Mouse (Mus musculus) hindbrain, embryonic 15.5 days (tissue): ENCODE measurements around the gene Dnajc22. TPM values are rescaled to one million over a fixed set of nuclear protein-coding genes. Genes with fewer than 3 reads are reported as not detected.

Source experiments
- ATAC-seq: fragments of 200-750 bp; cut with Nextera tagmentation; 2 replicates; pipeline ENCODE4 v1.8.0; 2017; ENCODE audit warnings: low read depth, moderate number of reproducible peaks, moderate TSS enrichment; ENCODE audit not compliant: low FRiP score
- H3K27ac ChIP-seq: fragments of 300-500 bp; sonication (generic); replicated peaks from 2 replicates; pipeline ENCODE4 v1.5.1; 2015; ENCODE audit warnings: mild to moderate bottlenecking, inconsistent platforms
- H3K27me3 ChIP-seq: fragments of 300-500 bp; sonication (generic); 2 replicates; pipeline ENCODE4 v1.6.1; 2015; ENCODE audit warnings: control low read depth, inconsistent platforms
- H3K36me3 ChIP-seq: fragments of 300-500 bp; sonication (generic); 2 replicates; pipeline ENCODE4 v1.6.1; 2015; ENCODE audit warnings: control low read depth, inconsistent platforms
- H3K4me1 ChIP-seq: fragments of 300-500 bp; sonication (generic); replicated peaks from 2 replicates; pipeline ENCODE4 v1.6.1; 2015; ENCODE audit warnings: control low read depth, inconsistent platforms
- H3K4me2 ChIP-seq: fragments of 300-500 bp; sonication (generic); 2 replicates; pipeline ENCODE4 v1.6.1; 2015; ENCODE audit warnings: moderate library complexity, mild to moderate bottlenecking, inconsistent platforms
- H3K4me3 ChIP-seq: fragments of 300-500 bp; sonication (generic); 2 replicates; pipeline ENCODE4 v1.5.1; 2015; ENCODE audit warnings: mild to moderate bottlenecking, inconsistent platforms
- H3K9ac ChIP-seq: fragments of 300-500 bp; sonication (generic); 2 replicates; pipeline ENCODE4 v1.6.1; 2015; ENCODE audit warnings: inconsistent platforms
- H3K9me3 ChIP-seq: fragments of 300-500 bp; sonication (generic); 2 replicates; pipeline ENCODE4 v1.6.1; 2016; ENCODE audit warnings: control low read depth, inconsistent platforms
- WGBS: fragments of 180-500 bp; shearing (Covaris S2); methylation state at CpG from one replicate; pipeline ENCODE4 v1.1.7; 2015; 5-methylcytosine and 5-hydroxymethylcytosine counted together
- polyA plus RNA-seq: library from polyadenylated mRNA; unstranded; fragments of >200 nt; fragmentation: Nextera tagmentation; extraction: Ambion mirVana; gene quantifications from 2 replicates; pipeline ENCODE4 v1.2.1, GENCODE M21; 2015

Dnajc22 gene
- polyA plus RNA-seq, 1 experiment from 2014 or later: 1.3 TPM

GRCm38 (mm10) chr15:99105238-99105637, 12.3 kb downstream of the Dnajc22 start:
- no peak overlapping the region for H3K4me3 ChIP-seq
- H3K4me2 ChIP-seq: no peak overlapping the region
- no peaks in the 10 kb centered on the region for H3K36me3 ChIP-seq
- H3K9me3 ChIP-seq: no peaks in the 10 kb centered on the region
- peaks cover 10% of the 10 kb centered on the region; the same call in 1 of the 2 replicates for H3K27me3 ChIP-seq
- no peak for ATAC-seq
- H3K4me1 ChIP-seq: no peaks in the 10 kb centered on the region
- WGBS: 63% methylated on average over 7 of the region's 7 CpGs
- no peak overlapping the region for H3K9ac ChIP-seq
- H3K27ac ChIP-seq: no peak overlapping the region

- no peaks in the 10 kb centered on the region for H3K36me3 ChIP-seq
- no peak overlapping the region for H3K9ac ChIP-seq
- no peaks in the 10 kb centered on the region for H3K4me1 ChIP-seq
- no peak overlapping the region for H3K27ac ChIP-seq
- H3K4me2 ChIP-seq: no peak overlapping the region
- H3K4me3 ChIP-seq: no peak overlapping the region
- no peaks in the 10 kb centered on the region for H3K9me3 ChIP-seq
- no peaks in the 10 kb centered on the region for H3K27me3 ChIP-seq
- 86% methylated on average over 3 of the region's 3 CpGs for WGBS
- no peak for ATAC-seq
These were observed 14.9 kb downstream of the Dnajc22 start for GRCm38 (mm10) chr15:99107866-99108265.

GRCm38 (mm10) chr15:99111139-99111538, 18.2 kb downstream of the Dnajc22 start:
- Histone ChIP-seq H3K27me3 (no peaks in the 10 kb centered on the region), H3K36me3 (no peaks in the 10 kb centered on the region), H3K9me3 (no peaks in the 10 kb centered on the region), H3K4me1 (no peaks in the 10 kb centered on the region), H3K27ac (no peak overlapping the region), H3K4me2 (no peak overlapping the region), H3K9ac (no peak overlapping the region), H3K4me3 (no peak overlapping the region)
- 94% methylated on average over 3 of the region's 3 CpGs for WGBS
- no peak for ATAC-seq

- Histone ChIP-seq H3K4me1 (no peaks in the 10 kb centered on the region), H3K36me3 (no peaks in the 10 kb centered on the region), H3K27ac (no peak overlapping the region), H3K9ac (no peak overlapping the region), H3K4me2 (no peak overlapping the region), H3K9me3 (no peaks in the 10 kb centered on the region), H3K4me3 (no peak overlapping the region), H3K27me3 (no peaks in the 10 kb centered on the region)
- ATAC-seq: no peak
- WGBS: 79% methylated on average over 4 of the region's 4 CpGs
These were observed 18.8 kb downstream of the Dnajc22 start for GRCm38 (mm10) chr15:99111809-99112208.

GRCm38 (mm10) chr15:99112843-99113395, 19.9 kb downstream of the Dnajc22 start:
- Histone ChIP-seq H3K27ac (no peak overlapping the region), H3K4me3 (no peak overlapping the region), H3K9ac (no peak overlapping the region), H3K4me1 (no peaks in the 10 kb centered on the region), H3K27me3 (no peaks in the 10 kb centered on the region), H3K4me2 (peak overlapping the region; percentile 30), H3K9me3 (no peaks in the 10 kb centered on the region), H3K36me3 (no peaks in the 10 kb centered on the region)
- ATAC-seq: no peak
- 54% methylated on average over 11 of the region's 11 CpGs for WGBS

- H3K9me3 ChIP-seq: no peaks in the 10 kb centered on the region
- H3K27me3 ChIP-seq: no peaks in the 10 kb centered on the region
- no peak for ATAC-seq
- no peaks in the 10 kb centered on the region for H3K36me3 ChIP-seq
- H3K4me2 ChIP-seq: peak overlapping the region; percentile 30
- no peaks in the 10 kb centered on the region for H3K4me1 ChIP-seq
- no peak overlapping the region for H3K4me3 ChIP-seq
- WGBS: 3% methylated on average over 9 of the region's 9 CpGs
- H3K9ac ChIP-seq: no peak overlapping the region
- H3K27ac ChIP-seq: no peak overlapping the region
These were observed 20.5 kb downstream of the Dnajc22 start for GRCm38 (mm10) chr15:99113396-99113975.

- WGBS: 47% methylated on average over 14 of the region's 14 CpGs
These were observed 21.5 kb downstream of the Dnajc22 start for GRCm38 (mm10) chr15:99114312-99115064.

GRCm38 (mm10) chr15:99115065-99115423, 22.1 kb downstream of the Dnajc22 start:
- 87% methylated on average over 7 of the region's 7 CpGs for WGBS
- H3K27me3 ChIP-seq: no peaks in the 10 kb centered on the region

More at GRCm38 (mm10) chr15:99114312-99115064, 21.5 kb downstream of the Dnajc22 start:
- H3K27ac ChIP-seq: no peak overlapping the region
- H3K27me3 ChIP-seq: no peaks in the 10 kb centered on the region
- H3K4me2 ChIP-seq: no peak overlapping the region
- H3K4me3 ChIP-seq: no peak overlapping the region
- H3K9ac ChIP-seq: no peak overlapping the region
- H3K9me3 ChIP-seq: no peaks in the 10 kb centered on the region
- no peaks in the 10 kb centered on the region for H3K4me1 ChIP-seq
- no peak for ATAC-seq
- no peaks in the 10 kb centered on the region for H3K36me3 ChIP-seq

GRCm38 (mm10) chr15:99116539-99116938, 23.6 kb downstream of the Dnajc22 start:
- H3K27ac ChIP-seq: no peak overlapping the region
- no peak for ATAC-seq
- H3K27me3 ChIP-seq: no peaks in the 10 kb centered on the region
- H3K4me2 ChIP-seq: no peak overlapping the region
- WGBS: 71% methylated on average over 11 of the region's 11 CpGs
- no peak overlapping the region for H3K4me3 ChIP-seq
- no peaks in the 10 kb centered on the region for H3K4me1 ChIP-seq
- H3K9ac ChIP-seq: no peak overlapping the region
- no peaks in the 10 kb centered on the region for H3K9me3 ChIP-seq
- H3K36me3 ChIP-seq: no peaks in the 10 kb centered on the region

More at GRCm38 (mm10) chr15:99115065-99115423, 22.1 kb downstream of the Dnajc22 start:
- no peak overlapping the region for H3K27ac ChIP-seq
- no peaks in the 10 kb centered on the region for H3K36me3 ChIP-seq
- no peak overlapping the region for H3K4me2 ChIP-seq
- no peak overlapping the region for H3K4me3 ChIP-seq
- no peak overlapping the region for H3K9ac ChIP-seq
- H3K9me3 ChIP-seq: no peaks in the 10 kb centered on the region
- no peak for ATAC-seq
- no peaks in the 10 kb centered on the region for H3K4me1 ChIP-seq

- no peak for ATAC-seq
- Histone ChIP-seq H3K9me3 (no peaks in the 10 kb centered on the region), H3K4me1 (peaks cover 6% of the 10 kb centered on the region), H3K36me3 (no peaks in the 10 kb centered on the region), H3K4me3 (no peak overlapping the region), H3K9ac (no peak overlapping the region), H3K4me2 (no peak overlapping the region), H3K27ac (no peak overlapping the region), H3K27me3 (no peaks in the 10 kb centered on the region)
- 20% methylated on average over 11 of the region's 11 CpGs for WGBS
These were observed 27.8 kb downstream of the Dnajc22 start for GRCm38 (mm10) chr15:99120814-99121213.

GRCm38 (mm10) chr15:99122642-99123041, 29.7 kb downstream of the Dnajc22 start:
- no peak overlapping the region for H3K9ac ChIP-seq
- no peaks in the 10 kb centered on the region for H3K27me3 ChIP-seq
- H3K27ac ChIP-seq: no peak overlapping the region
- H3K4me1 ChIP-seq: peaks cover 12% of the 10 kb centered on the region
- no peaks in the 10 kb centered on the region for H3K36me3 ChIP-seq
- no peaks in the 10 kb centered on the region for H3K9me3 ChIP-seq
- no peak for ATAC-seq
- H3K4me3 ChIP-seq: no peak overlapping the region
- WGBS: 75% methylated on average over 2 of the region's 2 CpGs
- no peak overlapping the region for H3K4me2 ChIP-seq

GRCm38 (mm10) chr15:99125711-99126080, 32.7 kb downstream of the Dnajc22 start, which contains the start of gene Spats2:
TSS of gene Spats2 (plus strand) at chr15:99125916.
- WGBS: 2% methylated on average over 12 of the region's 12 CpGs
- Histone ChIP-seq H3K4me3 (peak within 1 kb of the TSS; percentile 85), H3K27ac (peak within 1 kb of the TSS; percentile 96), H3K36me3 (no peaks in the 10 kb centered on the region), H3K4me2 (peak within 1 kb of the TSS; percentile 86), H3K4me1 (peaks cover 34% of the 10 kb centered on the region), H3K27me3 (no peaks in the 10 kb centered on the region), H3K9ac (peak within 1 kb of the TSS; percentile 62), H3K9me3 (no peaks in the 10 kb centered on the region)
- ATAC-seq: no peak
